17 mouse cellular contexts compared by ENCODE assay signal in the genomic region with DNA sequence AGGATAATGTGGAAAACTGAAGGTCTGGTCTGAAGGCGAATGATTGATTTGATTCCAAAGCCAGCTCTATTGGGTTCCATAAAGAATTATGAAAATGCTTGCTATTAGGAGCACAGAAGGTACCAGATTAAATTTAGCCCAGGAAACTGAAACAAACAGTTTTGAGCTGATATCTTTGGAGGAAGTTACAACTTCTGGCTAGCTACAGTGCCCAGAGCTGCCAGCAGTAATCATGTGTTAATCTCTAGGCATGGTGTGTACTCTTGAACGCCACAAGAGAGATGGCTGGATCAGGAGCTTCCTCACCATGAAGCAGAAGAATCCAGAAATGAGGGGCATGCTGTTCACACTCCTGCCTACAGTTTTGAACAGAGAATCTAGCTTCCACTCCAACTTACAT.
A peak's percentile ranks its signal among the peaks of the same experiment; 100 is the strongest.
DNase-seq lines count a peak whose midpoint lies in the region; ATAC-seq and TF ChIP-seq lines count a peak whose summit lies in the region.
"Had no signal": no experiment of that assay in that cellular context is flagged by ENCODE, and none has a peak within 500 bp of the region (broad histone marks: within the 10 kb centered on the region; RNA-seq: fewer than 3 reads in every experiment).

No protein-coding gene starts in this region.

- peak; percentile 82 for ATAC-seq in frontal cortex, adult (ENCODE audit: low TSS enrichment)
- ATAC-seq in lung, embryonic 15.5 days (ENCODE audit: borderline replicate concordance, extremely low read depth, low FRiP score, low TSS enrichment): no peak
- ATAC-seq in midbrain, embryonic 16.5 days: no peak

- H3K36me3 ChIP-seq in lung, embryonic 15.5 days: no peaks in the 10 kb centered on the region
- no peaks in the 10 kb centered on the region for H3K36me3 ChIP-seq in midbrain, embryonic 16.5 days (ENCODE audit: control insufficient read depth, insufficient read depth, low read length)
- H3K36me3 ChIP-seq: limb, embryonic 15.5 days; stomach, embryonic 15.5 days had no signal

- no peak for DNase-seq in frontal cortex, postnatal 14 days (ENCODE audit: low spot score in 2 of 2)
- DNase-seq in lung, adult 2 months: no peak
- DNase-seq in brain, adult 2 months (ENCODE audit: low read depth, low spot score): peak; percentile 71
- no peak for DNase-seq in gastrocnemius, postnatal 25 days
- DNase-seq in thymus, postnatal 0 days (ENCODE audit: low spot score): no peak
- DNase-seq: B cell, adult 2 months; cerebellum, adult 11-12 months; cerebellum, postnatal 36 days; gastrocnemius, adult 2 months; heart, adult 2 months; lung, postnatal 10 days; thymus, postnatal 36 days had no signal

- peaks cover 10% of the 10 kb centered on the region for H3K4me1 ChIP-seq in lung, embryonic 15.5 days
- peaks cover 3% of the 10 kb centered on the region for H3K4me1 ChIP-seq in lung, adult 2 months (ENCODE audit: control insufficient read depth, insufficient read depth, low read length)
- peaks cover 24% of the 10 kb centered on the region for H3K4me1 ChIP-seq in midbrain, embryonic 16.5 days (ENCODE audit: control insufficient read depth, insufficient read depth, low read length)
- H3K4me1 ChIP-seq: limb, embryonic 15.5 days; stomach, embryonic 15.5 days had no signal

- no peaks in the 10 kb centered on the region for H3K27me3 ChIP-seq in lung, embryonic 15.5 days
- H3K27me3 ChIP-seq in midbrain, embryonic 16.5 days (ENCODE audit: control insufficient read depth, insufficient read depth, low read depth, low read length): no peaks in the 10 kb centered on the region
- H3K27me3 ChIP-seq: limb, embryonic 15.5 days; stomach, embryonic 15.5 days had no signal

- no peak for TF ChIP-seq POLR2A in lung, adult 2 months (IDR thresholded peaks at IDR 0.05; ENCODE audit: borderline replicate concordance, extremely low read depth, low read depth, low read length)

- H3K9ac ChIP-seq in lung, embryonic 15.5 days: no peak overlapping the region
- no peak overlapping the region for H3K9ac ChIP-seq in midbrain, embryonic 16.5 days (ENCODE audit: low read depth, low read length)
- H3K9ac ChIP-seq: limb, embryonic 15.5 days; stomach, embryonic 15.5 days had no signal

- no peak for TF ChIP-seq CTCF in lung, adult 2 months (IDR thresholded peaks at IDR 0.05; ENCODE audit: insufficient read depth, low read length)

- peak overlapping the region; percentile 55 for H3K27ac ChIP-seq in lung, embryonic 15.5 days
- H3K27ac ChIP-seq in midbrain, embryonic 16.5 days (ENCODE audit: low read length): 0 out of 2 replicates have a peak overlapping the region, but pooled peaks have one; percentile 50
- H3K27ac ChIP-seq: gastrocnemius, adult 2 months; heart, adult 2 months; limb, embryonic 15.5 days; stomach, embryonic 15.5 days had no signal

- H3K4me2 ChIP-seq in lung, embryonic 15.5 days: no peak overlapping the region
- H3K4me2 ChIP-seq in midbrain, embryonic 16.5 days (ENCODE audit: low read length): no peak overlapping the region
- H3K4me2 ChIP-seq: limb, embryonic 15.5 days; stomach, embryonic 15.5 days had no signal

- no peak overlapping the region for H3K4me3 ChIP-seq in lung, embryonic 15.5 days
- no peak overlapping the region for H3K4me3 ChIP-seq in lung, adult 2 months (replicated peaks; ENCODE audit: extremely low read depth, low read depth, low read length)
- no peak overlapping the region for H3K4me3 ChIP-seq in midbrain, embryonic 16.5 days (ENCODE audit: low read depth, low read length)
- H3K4me3 ChIP-seq: gastrocnemius, adult 2 months; heart, adult 2 months; limb, embryonic 15.5 days; stomach, embryonic 15.5 days had no signal

- WGBS in lung, embryonic 15.5 days: 56% methylated on average over 2 of the region's 2 CpGs
- WGBS in lung, adult 2 months: 57% methylated on average over 2 of the region's 2 CpGs
- 71% methylated on average over 2 of the region's 2 CpGs for WGBS in midbrain, embryonic 16.5 days

- no peaks in the 10 kb centered on the region for H3K9me3 ChIP-seq in lung, embryonic 15.5 days
- H3K9me3 ChIP-seq in midbrain, embryonic 16.5 days (replicated peaks; ENCODE audit: control insufficient read depth, low read length, poor library complexity, severe bottlenecking): no peaks in the 10 kb centered on the region
- H3K9me3 ChIP-seq: limb, embryonic 15.5 days; stomach, embryonic 15.5 days had no signal
